Mouse (Mus musculus): ENCODE results near the gene Clec16a. TPM values are rescaled to one million over a fixed set of nuclear protein-coding genes. Genes with fewer than 3 reads are reported as not detected.

Clec16a gene
- polyA plus RNA-seq, 1 experiment from 2014 or later = 51.6 TPM

- no peak for ATAC-seq (ENCODE audit: low FRiP score, low read depth)
- Histone ChIP-seq H3K36me3 (peaks cover 3% of the 10 kb centered on the region; the same call in 1 of the 2 replicates), H3K4me2 (replicated peaks) (peak overlapping the region; percentile 81), H3K4me1 (peaks cover 36% of the 10 kb centered on the region), H3K9ac (replicated peaks) (peak overlapping the region; percentile 91; the same call in 1 of the 2 replicates), H3K27me3 (no peaks in the 10 kb centered on the region), H3K9me3 (no peaks in the 10 kb centered on the region), H3K4me3 (peak overlapping the region; percentile 92), H3K27ac (replicated peaks) (no peak overlapping the region)
- 73% methylated on average over 16 of the region's 16 CpGs for WGBS
These were observed 4.2 kb upstream of the Clec16a start for GRCm38 (mm10) chr16:10540763-10541597.

GRCm38 (mm10) chr16:10541598-10541930 is 3.6 kb upstream of the Clec16a start:
- peak overlapping the region; percentile 81 for H3K4me2 ChIP-seq (replicated peaks)
- peak overlapping the region; percentile 91 for H3K9ac ChIP-seq (replicated peaks)
- H3K4me3 ChIP-seq = peak overlapping the region; percentile 92
- H3K27me3 ChIP-seq = no peaks in the 10 kb centered on the region
- H3K4me1 ChIP-seq = peaks cover 42% of the 10 kb centered on the region
- H3K9me3 ChIP-seq = no peaks in the 10 kb centered on the region
- H3K36me3 ChIP-seq = no peaks in the 10 kb centered on the region
- H3K27ac ChIP-seq (replicated peaks) = no peak overlapping the region
- no peak for ATAC-seq (ENCODE audit: low FRiP score, low read depth)
- 38% methylated on average over 7 of the region's 7 CpGs for WGBS

- Histone ChIP-seq H3K4me3 (peak overlapping the region; percentile 92), H3K27ac (replicated peaks) (peak overlapping the region; percentile 87), H3K4me2 (replicated peaks) (peak overlapping the region; percentile 81), H3K27me3 (no peaks in the 10 kb centered on the region), H3K36me3 (no peaks in the 10 kb centered on the region), H3K9ac (replicated peaks) (peak overlapping the region; percentile 91), H3K9me3 (no peaks in the 10 kb centered on the region), H3K4me1 (peaks cover 47% of the 10 kb centered on the region)
- ATAC-seq (ENCODE audit: low FRiP score, low read depth) = 0 out of 2 replicates have a peak, but pooled peaks have one; percentile 4
- 2% methylated on average over 22 of the region's 22 CpGs for WGBS
These were observed 2.9 kb upstream of the Clec16a start for GRCm38 (mm10) chr16:10542266-10542665.

GRCm38 (mm10) chr16:10542698-10543365 is 2.3 kb upstream of the Clec16a start, which contains the start of gene Dexi:
TSS of gene Dexi (minus strand) at chr16:10543054.
- H3K36me3 ChIP-seq = no peaks in the 10 kb centered on the region
- peak within 1 kb of the TSS; percentile 87 for H3K27ac ChIP-seq (replicated peaks)
- H3K4me2 ChIP-seq (replicated peaks) = peak within 1 kb of the TSS; percentile 81
- peak within 1 kb of the TSS; percentile 91 for H3K9ac ChIP-seq (replicated peaks)
- H3K4me1 ChIP-seq = peaks cover 47% of the 10 kb centered on the region
- H3K27me3 ChIP-seq = no peaks in the 10 kb centered on the region
- H3K4me3 ChIP-seq = peak within 1 kb of the TSS; percentile 92
- WGBS = under 1% methylated on average over 32 of the region's 61 CpGs
- H3K9me3 ChIP-seq = no peaks in the 10 kb centered on the region
- ATAC-seq (ENCODE audit: low FRiP score, low read depth) = peak; percentile 94

GRCm38 (mm10) chr16:10546865-10547264 is 1.7 kb downstream of the Clec16a start:
- H3K36me3 ChIP-seq = no peaks in the 10 kb centered on the region; the same call in 1 of the 2 replicates
- H3K4me3 ChIP-seq = no peak overlapping the region
- 0 out of 2 replicates have a peak overlapping the region, but pooled peaks have one; percentile 76 for H3K4me2 ChIP-seq (replicated peaks)
- WGBS = 69% methylated on average over 3 of the region's 3 CpGs
- no peak overlapping the region for H3K9ac ChIP-seq (replicated peaks)
- H3K4me1 ChIP-seq = peaks cover 16% of the 10 kb centered on the region
- H3K27me3 ChIP-seq = no peaks in the 10 kb centered on the region
- ATAC-seq (ENCODE audit: low FRiP score, low read depth) = no peak
- no peak overlapping the region for H3K27ac ChIP-seq (replicated peaks)
- no peaks in the 10 kb centered on the region for H3K9me3 ChIP-seq

GRCm38 (mm10) chr16:10548938-10549337 is 3.8 kb downstream of the Clec16a start:
- H3K36me3 ChIP-seq = no peaks in the 10 kb centered on the region; the same call in 1 of the 2 replicates
- H3K4me1 ChIP-seq = peaks cover 13% of the 10 kb centered on the region
- H3K4me3 ChIP-seq = no peak overlapping the region
- H3K9me3 ChIP-seq = no peaks in the 10 kb centered on the region
- WGBS = 72% methylated on average over 3 of the region's 3 CpGs
- no peak overlapping the region for H3K27ac ChIP-seq (replicated peaks)
- H3K27me3 ChIP-seq = no peaks in the 10 kb centered on the region
- no peak for ATAC-seq (ENCODE audit: low FRiP score, low read depth)
- no peak overlapping the region for H3K9ac ChIP-seq (replicated peaks)
- no peak overlapping the region for H3K4me2 ChIP-seq (replicated peaks)

DNA sequence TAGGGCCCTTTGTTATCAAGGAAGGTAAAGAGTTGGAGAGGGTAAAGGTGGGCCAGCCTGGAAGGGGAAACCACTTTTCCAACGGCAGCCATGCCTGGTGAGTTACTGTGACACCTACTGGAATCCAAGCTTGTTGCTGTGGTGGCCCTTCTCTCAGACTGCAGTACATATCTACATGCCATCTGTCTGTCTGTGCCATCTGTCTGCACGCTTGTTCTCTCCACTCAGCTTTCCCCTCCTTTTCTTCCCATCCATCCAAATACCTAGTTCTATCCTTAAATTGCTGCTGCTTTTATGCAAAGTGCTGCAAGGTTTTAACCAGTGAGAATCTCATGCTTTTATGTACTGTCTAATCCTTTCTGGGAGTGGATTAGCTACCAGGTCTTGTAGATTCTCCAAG is 4.5 kb downstream of the Clec16a start:
- Histone ChIP-seq H3K27me3 (no peaks in the 10 kb centered on the region), H3K4me2 (replicated peaks) (no peak overlapping the region), H3K9ac (replicated peaks) (no peak overlapping the region), H3K4me1 (peaks cover 13% of the 10 kb centered on the region), H3K4me3 (no peak overlapping the region), H3K27ac (replicated peaks) (no peak overlapping the region), H3K9me3 (no peaks in the 10 kb centered on the region), H3K36me3 (no peaks in the 10 kb centered on the region; the same call in 1 of the 2 replicates)
- WGBS = 85% methylated on average over 2 of the region's 2 CpGs
- no peak for ATAC-seq (ENCODE audit: low FRiP score, low read depth)

DNA sequence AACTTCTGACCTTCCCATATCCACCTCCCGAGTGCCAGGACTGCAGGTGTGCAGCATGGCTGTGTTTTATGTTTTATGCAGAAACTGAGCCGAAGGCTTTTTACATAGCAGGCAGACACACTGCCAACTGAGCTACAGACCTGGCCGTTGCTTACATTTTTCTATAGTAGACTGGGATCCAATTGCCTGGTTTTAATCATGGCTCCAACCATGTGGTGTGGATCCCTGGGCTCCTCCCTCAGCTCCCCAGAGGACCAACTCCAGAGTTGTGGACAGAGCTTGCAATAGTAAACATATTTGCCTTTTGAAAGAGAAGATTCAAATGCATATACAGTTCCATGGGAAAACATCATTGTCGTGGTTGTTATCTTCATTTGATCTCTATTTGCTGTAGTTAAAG is 6.5 kb downstream of the Clec16a start:
- Histone ChIP-seq H3K9ac (replicated peaks) (no peak overlapping the region), H3K27ac (replicated peaks) (no peak overlapping the region), H3K4me2 (replicated peaks) (no peak overlapping the region), H3K9me3 (no peaks in the 10 kb centered on the region), H3K4me1 (peaks cover 4% of the 10 kb centered on the region), H3K4me3 (no peak overlapping the region), H3K27me3 (no peaks in the 10 kb centered on the region), H3K36me3 (no peaks in the 10 kb centered on the region; the same call in 1 of the 2 replicates)
- ATAC-seq (ENCODE audit: low FRiP score, low read depth) = no peak
- 88% methylated on average over 4 of the region's 4 CpGs for WGBS

DNA sequence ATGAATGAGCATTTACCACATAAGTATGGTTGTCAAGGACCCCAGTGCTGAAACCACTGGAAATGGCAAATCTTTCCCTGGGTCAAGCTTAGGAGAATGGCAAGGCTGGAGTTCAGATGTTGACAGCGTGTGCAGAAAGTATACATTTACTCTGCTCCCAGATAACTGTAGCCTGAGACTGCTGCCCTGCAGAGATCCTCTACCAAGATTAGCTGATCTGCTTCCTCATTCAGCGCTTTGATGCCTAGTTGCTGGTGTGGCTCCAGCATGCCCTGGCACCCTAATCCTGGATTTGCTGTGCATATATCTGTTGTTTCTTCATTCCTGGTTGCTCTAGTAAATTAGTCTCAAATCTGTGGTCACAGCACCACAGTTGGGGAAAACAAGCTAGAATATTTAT is 8.7 kb downstream of the Clec16a start:
- H3K4me2 ChIP-seq (replicated peaks) = no peak overlapping the region
- ATAC-seq (ENCODE audit: low FRiP score, low read depth) = no peak
- H3K9me3 ChIP-seq = no peaks in the 10 kb centered on the region
- no peak overlapping the region for H3K27ac ChIP-seq (replicated peaks)
- H3K4me1 ChIP-seq = no peaks in the 10 kb centered on the region
- WGBS = 93% methylated on average over 2 of the region's 2 CpGs
- H3K36me3 ChIP-seq = no peaks in the 10 kb centered on the region; the same call in 1 of the 2 replicates
- no peaks in the 10 kb centered on the region for H3K27me3 ChIP-seq
- no peak overlapping the region for H3K4me3 ChIP-seq
- H3K9ac ChIP-seq (replicated peaks) = no peak overlapping the region

DNA sequence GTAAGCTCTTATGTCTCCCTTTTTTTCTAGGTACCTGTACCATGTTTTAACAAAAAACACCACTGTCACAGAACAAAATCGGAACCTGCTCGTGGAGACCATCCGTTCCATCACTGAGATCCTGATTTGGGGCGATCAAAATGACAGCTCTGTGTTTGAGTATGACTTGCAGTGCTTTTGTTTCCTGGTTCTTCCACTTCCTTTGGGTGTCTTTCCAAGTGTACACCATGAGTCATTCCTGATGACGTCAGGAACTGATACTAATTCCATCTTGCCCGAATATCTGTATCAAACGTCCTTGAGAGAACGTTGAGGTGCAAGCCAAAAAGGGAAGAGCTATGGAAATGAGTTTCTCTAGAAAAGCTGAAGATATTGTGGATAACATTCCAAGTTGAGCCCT is 14.9 kb downstream of the Clec16a start:
- no peak for ATAC-seq (ENCODE audit: low FRiP score, low read depth)
- Histone ChIP-seq H3K9ac (replicated peaks) (no peak overlapping the region), H3K4me3 (no peak overlapping the region), H3K4me2 (replicated peaks) (no peak overlapping the region), H3K4me1 (no peaks in the 10 kb centered on the region), H3K9me3 (no peaks in the 10 kb centered on the region), H3K27me3 (no peaks in the 10 kb centered on the region), H3K27ac (replicated peaks) (no peak overlapping the region), H3K36me3 (peaks cover 22% of the 10 kb centered on the region)
- 93% methylated on average over 8 of the region's 8 CpGs for WGBS

DNA sequence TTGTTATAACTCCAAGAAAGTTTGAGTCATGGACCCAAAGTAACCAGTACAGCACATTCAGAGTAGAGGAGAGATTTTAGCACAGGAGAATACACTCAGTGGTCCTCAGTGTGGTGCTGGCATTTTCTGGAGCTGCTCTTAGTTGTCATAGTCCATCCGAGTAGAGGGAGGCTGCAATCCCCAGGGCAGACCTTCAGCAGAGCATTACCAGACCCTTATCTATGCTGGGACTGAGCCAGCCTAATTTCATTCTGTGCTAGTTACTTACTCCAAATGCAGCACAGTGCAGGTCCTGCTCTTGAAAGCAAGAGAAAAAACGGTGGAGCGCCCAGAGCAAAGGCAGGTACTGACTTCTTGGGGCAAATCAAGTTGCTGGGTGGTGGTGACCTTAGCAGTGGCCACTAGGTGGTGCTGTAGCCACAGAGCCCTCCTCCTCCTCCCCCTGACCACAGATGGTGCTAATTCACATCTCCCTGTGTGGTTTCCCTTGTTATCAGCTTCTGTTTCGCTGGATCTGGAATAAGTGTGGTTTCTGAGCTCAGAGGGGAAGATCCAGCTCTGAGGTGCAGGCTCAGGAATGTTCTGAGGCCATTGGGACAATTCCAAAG is 20.2 kb downstream of the Clec16a start:
- Histone ChIP-seq H3K4me1 (no peaks in the 10 kb centered on the region), H3K27ac (replicated peaks) (no peak overlapping the region), H3K36me3 (peaks cover 32% of the 10 kb centered on the region), H3K9ac (replicated peaks) (no peak overlapping the region), H3K4me3 (no peak overlapping the region), H3K4me2 (replicated peaks) (no peak overlapping the region), H3K9me3 (no peaks in the 10 kb centered on the region), H3K27me3 (no peaks in the 10 kb centered on the region)
- 32% methylated on average over 4 of the region's 4 CpGs for WGBS
- peak; percentile 74 for ATAC-seq (ENCODE audit: low FRiP score, low read depth)

- Histone ChIP-seq H3K27ac (replicated peaks) (no peak overlapping the region), H3K4me2 (replicated peaks) (no peak overlapping the region), H3K9me3 (no peaks in the 10 kb centered on the region), H3K4me3 (no peak overlapping the region), H3K4me1 (no peaks in the 10 kb centered on the region), H3K9ac (replicated peaks) (no peak overlapping the region), H3K27me3 (no peaks in the 10 kb centered on the region), H3K36me3 (peaks cover 32% of the 10 kb centered on the region)
- WGBS = 92% methylated on average over 4 of the region's 4 CpGs
- ATAC-seq (ENCODE audit: low FRiP score, low read depth) = no peak
These were observed 22.0 kb downstream of the Clec16a start for GRCm38 (mm10) chr16:10567153-10567552.

Measured in midbrain, embryonic 12.5 days (tissue).